Mouse (Mus musculus) kidney, adult 9 months (tissue): Measurements from ENCODE around the gene Slx4.
"Not testable (repeated sequence)": the region's sequence is repeated elsewhere in the genome, so short reads cannot be mapped to it uniquely, and the experiment has no call there.

Experiments used
- DNase-seq: peaks from one replicate; pipeline ENCODE4 v3.0.0; 2022

Slx4 gene

DNA sequence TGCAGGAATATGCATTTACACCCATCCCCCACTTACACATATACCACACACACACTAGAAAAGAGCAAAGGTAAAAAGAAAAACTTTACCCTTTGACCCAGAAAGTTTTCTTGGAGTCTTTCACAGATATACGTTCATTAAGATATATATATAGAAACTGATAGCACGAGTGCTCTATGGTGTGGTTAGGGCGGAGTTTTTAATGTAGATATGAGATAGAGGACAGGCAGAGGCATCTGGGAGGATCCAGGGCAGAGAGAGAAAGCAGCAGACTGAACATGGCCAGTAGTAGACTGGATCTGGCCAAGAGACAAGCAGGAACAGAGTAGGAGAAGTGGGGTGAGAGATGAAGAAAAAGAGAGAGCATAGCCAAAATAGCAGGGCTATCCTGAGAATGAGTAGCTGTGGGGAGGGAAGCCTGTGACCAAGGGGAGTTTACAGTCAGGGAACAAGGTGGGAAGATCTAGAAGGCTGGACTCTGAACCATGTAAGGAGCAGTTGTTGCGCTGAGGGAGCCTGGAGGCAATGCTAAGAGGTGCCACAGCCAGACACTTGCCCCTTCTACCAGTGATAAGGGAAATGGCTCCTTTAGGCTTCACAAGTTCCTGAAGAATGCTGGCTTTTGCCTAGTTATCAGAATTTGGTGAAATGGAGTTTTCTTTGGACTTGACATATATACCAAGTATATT is 9.5 kb upstream of the Slx4 start:
- no peak for DNase-seq

DNA sequence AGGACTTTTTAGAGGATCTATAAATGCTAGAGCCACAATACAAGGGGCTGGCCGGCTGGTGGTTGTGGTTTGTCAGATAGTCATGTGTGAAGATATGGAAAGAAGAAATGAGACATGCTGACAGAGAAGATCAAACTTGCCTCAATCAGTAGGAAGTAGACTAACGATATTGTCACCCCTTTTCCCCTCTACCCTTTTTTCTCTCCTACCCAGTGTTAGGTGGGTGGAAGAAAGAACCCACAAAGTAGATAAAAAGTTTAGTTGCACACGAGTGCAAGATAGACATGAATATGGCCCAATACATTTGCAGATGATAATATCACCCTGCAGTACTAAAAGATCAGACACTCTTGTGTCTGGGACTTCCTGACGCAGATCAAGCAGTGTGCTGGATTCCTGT is 15.2 kb downstream of the Slx4 start:
- no peak for DNase-seq

DNA sequence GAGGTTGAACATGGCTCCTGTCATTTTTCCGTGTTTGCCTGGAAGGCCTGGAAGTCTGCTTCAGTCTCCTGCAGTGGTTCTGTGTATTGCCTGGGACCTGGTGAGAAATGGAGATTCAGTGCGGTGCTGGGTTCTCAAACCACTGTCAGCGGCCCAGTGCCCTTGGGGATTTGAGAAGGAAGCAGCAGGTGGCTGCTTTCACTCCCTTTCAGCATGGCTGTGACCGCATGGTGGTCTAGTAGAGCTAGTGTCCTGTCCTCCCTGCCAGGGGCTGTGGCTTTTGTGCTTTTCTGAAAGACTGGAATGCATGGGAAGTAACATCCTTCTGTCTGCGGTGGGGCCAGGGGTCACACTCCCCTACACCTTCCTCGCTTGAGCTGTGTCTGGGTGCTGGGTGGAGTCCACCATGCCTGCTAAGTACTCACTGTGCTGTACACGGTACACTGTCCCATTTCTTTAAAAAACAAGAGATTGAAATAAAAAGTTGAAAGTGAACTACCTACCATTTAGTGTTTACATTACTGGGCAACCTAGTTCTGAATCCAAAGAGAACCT is 20.3 kb downstream of the Slx4 start:
- DNase-seq = no peak

DNA sequence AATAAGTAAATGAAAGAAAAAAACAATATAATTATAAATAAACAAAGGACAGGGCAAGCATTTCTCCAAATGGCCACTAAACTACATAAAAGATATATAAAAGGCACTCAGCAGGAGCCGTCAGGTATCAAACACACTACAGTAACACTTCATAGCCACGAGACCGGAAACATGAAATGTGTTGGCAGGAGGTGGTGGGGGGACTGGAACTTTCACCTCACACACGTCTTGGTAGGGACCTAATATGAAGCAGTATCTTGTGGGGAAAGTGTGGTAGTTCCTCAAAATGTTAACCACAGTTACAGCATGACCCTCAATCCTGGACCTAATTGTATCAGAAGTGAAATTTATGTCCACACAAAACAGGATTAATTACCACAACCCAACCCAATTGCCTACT is 21.4 kb downstream of the Slx4 start:
- DNase-seq = no peak

DNA sequence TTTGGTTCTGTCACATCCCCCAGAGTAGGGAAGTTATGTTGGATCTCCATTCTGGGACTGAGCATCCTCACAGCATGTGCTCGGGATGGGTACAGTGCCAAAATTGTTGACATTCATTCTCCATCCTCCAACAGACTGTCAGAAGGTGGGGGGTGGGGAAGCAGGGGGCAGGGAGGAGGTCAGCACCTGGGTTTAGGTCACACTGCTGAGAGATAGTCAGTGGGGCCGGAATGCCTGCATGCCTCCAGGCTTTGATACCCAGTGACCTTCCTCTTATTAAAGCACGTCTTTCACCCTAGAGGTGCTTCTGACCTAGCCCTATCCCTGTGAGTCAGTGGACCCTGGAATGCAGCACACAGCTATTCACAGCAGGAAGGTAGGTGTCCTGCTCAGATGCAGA is 26.9 kb downstream of the Slx4 start:
- DNase-seq = no peak

DNA sequence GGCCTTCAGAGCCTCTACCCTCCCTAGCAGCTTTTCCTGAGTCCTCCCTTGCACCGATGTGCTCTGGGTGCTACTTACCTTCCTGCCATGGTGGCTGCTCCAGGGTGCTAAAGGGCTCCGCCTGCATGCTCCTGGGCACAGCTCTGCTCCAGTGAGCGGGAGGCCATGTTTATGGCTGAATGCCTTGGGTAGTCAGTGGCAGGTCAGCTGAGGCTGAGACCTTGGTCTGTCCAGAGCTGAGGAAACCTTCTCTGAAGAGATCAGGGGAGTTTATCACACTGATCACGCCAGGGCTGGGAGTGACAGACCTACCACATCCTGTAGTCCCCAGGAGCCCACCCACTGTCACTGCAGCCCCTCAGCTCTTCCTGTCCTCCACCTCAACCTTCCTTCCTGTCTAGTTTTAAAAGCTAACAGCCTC is 27.3 kb downstream of the Slx4 start, which contains the start of gene Nlrc3:
Gene Nlrc3 (minus strand): TSS at position 382 of the 421 bp plus-strand sequence.
- peak; percentile 25 for DNase-seq

DNA sequence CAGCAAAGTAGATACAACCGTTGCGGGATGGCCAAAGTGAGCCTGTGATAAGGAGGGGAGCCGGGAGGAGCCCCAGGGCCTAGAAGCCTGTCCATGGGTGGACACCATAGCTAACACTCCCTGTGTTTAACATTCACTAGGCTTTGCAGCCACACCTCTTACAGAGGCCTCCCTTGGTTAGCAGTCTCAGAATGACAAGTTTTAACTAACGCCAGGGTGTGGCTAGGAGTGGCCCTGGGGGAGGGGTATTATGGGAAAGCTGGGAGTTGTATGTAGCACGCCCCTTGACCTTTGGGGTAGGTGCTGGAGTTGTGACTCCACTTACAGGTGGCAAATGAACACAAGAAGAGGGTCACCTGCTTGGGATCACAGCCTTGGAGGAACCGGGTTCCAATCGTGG is 27.9 kb downstream of the Slx4 start:
- no peak for DNase-seq

DNA sequence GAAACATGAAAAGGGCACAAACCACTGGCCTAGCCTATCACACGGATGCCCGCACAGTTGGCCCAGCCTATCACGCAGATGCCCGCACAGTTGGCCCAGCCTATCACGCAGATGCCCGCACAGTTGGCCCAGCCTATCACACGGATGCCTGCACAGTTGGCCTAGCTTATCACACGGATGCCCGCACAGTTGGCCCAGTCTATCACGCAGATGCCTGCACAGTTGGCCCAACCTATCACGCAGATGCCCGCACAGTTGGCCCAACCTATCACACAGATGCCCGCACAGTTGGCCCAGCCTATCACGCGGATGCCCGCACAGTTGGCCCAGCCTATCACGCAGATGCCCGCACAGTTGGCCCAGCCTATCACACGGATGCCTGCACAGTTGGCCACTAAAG is 29.1 kb downstream of the Slx4 start:
- DNase-seq = not testable (repeated sequence)

DNA sequence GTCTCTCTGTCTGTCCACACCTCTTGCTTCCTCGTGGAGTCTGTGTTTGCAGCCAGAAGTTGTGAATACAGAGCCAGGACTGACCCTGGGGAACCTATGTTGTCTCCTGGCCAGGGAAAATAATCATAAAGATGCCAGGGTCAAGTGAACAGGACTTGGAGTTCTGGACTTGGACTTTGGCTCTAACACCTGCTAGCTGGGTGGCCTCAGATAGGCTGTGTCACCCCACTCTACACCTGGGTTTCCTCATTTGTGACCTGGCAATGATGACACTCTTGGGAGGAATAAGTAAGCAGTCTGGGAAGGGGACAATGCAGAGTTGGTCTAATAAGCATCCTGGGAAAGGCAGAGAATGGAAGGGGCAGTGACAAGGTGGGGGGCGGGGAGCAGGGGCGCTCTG is 38.0 kb downstream of the Slx4 start:
- DNase-seq = no peak

DNA sequence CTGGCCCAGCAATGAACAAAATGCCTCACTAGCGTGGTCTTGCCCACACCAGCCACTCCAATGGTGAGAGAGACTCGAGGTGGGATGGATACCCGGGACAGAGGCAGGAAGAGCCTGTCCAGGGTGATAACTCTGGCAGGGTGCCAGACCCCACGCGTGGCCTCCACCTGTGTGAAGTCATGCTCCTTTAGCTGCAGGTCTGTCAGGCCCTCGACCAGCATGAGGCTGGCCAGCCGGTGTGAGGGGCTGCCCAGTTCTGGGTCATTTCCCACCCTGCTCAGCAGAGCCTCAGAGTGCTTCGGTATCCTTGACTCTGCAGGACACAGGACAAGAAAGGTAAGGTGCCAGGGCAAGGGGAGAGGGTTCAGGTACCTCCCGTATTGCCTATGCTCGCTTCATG is 38.6 kb downstream of the Slx4 start:
- DNase-seq = no peak

DNA sequence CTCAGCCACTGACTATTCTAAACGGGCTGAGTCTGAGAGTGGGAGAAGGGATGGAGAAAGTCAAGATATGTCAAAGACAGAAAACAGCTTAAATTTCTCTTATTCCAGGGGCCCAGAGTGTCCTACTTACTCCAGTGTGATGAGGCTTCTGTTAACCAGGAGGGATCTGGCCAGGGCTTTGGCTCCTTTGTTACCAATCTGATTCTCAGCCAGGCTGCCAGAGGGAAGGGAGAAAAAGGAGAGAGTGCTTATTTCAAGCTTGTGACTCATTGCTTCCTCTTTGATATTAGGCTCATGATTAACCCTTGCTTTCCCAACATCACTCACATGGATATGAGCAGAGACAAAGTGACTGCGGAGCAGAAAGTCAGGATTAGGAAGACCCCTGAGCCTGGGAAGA is 44.3 kb downstream of the Slx4 start:
- DNase-seq = no peak

DNA sequence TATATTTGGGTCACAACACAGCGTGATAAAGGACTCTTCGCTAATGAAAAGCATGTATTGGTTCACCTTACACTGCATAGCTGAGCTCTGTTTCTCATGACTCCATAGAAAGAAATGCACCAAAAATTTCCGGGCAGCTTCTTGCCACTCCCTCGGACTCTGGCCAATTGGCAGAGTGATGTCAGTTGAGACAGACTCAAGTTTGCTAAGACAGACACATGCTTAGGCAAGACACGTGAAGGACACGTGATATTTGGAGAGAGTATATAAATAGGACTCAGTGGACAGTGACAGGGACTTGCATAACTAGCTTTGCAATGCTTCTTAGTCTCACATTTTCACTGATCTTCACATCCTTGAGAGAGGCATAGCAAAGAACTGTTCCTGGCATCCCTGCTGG is 47.2 kb downstream of the Slx4 start:
- peak; percentile 22 for DNase-seq

DNA sequence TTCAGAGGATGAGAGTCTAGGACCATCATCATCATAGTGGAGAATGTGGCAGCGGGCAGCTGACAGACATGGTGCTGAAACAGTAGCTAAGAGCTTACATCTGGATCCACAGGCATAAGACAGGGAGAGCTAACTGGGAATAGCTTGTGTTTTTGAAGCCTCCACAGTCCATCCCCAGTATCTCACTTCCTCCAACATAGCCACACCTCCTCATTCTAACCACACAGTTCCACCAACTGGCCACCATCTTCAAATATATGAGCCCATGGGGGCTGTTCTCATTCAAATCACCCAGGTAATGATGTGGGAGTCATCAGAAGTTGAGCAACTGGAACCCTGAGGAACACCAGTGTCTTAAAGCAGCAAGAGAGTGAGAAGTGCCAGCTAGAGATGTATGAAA is 52.4 kb downstream of the Slx4 start:
- DNase-seq = no peak

DNA sequence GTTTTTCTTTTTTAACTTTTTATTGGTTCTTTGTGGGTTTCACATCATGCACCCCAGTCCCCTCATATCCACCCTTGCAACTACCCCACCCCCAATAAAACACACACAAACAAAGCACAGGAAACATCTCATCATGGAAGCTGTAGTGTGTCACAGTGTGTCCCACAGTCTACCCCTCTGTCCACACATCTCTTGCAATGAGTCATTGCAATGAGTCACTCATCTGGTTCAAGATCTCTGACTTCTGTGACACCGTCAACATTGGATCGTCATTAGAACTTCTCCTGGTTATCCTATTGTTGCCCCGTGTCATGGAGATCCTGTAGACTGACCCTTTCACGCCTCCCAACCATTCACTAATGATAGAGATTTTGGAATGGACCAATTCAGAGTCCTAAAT is 68.9 kb downstream of the Slx4 start:
- DNase-seq = no peak

DNA sequence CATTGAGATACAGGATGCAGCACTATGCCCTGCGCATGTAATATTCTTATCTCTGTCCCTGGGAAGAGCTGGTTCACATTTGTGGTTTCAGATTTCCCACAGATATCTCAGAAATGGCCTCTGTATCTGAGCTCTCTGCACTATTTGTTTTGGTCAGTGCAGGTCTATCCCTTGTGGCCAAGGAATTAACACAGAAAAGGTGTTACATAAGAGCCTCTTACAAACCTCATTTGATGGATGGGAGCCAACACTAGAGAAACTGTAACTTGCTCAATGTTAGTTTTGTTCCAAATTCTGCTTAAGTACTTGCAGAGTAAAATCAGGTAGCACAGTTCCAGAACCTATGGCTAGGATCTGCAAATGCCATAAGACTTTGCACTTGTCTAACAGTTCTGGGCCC is 69.5 kb downstream of the Slx4 start:
- peak; percentile 86 for DNase-seq

DNA sequence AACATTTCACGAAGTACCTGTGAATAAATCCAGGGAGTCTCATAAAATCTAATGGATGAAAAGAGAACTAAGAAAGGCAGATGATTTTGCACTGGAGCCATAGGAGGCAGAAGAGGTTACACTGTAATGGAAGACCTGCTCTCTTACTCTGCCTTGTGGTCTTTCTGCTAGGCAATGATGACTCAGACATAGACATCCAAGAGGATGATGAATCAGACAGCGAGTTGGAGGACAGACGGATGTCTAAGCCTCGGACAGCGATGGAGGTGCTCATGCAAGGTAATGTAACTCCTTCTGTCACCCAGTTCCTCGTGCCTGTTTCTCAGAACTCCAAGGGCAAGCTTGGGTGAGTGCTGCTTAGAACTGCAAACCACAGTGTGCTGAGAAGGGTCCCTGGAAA is 70.0 kb downstream of the Slx4 start:
- no peak for DNase-seq

DNA sequence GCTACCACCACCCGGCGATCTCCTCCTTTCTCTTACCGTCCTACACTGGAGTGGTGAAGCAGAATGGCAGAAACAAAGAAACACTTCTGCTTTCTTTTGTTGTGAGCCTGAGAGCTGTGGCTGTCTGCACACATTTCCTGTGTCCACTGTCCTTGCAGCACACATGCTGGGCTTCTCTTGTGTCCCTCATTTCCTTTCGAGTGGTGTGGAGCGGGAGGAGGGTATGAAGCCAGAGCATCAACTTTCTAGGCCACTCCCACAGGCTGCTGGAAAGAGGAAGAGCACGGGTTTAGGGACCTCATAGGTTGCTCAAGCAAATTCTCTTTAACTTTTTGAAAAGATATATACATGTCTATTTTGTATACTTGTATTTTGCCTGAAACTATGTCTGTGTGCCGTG is 74.4 kb downstream of the Slx4 start:
- DNase-seq = no peak
